ENCODE assay signal across 11 mouse cellular contexts in the genomic region with DNA sequence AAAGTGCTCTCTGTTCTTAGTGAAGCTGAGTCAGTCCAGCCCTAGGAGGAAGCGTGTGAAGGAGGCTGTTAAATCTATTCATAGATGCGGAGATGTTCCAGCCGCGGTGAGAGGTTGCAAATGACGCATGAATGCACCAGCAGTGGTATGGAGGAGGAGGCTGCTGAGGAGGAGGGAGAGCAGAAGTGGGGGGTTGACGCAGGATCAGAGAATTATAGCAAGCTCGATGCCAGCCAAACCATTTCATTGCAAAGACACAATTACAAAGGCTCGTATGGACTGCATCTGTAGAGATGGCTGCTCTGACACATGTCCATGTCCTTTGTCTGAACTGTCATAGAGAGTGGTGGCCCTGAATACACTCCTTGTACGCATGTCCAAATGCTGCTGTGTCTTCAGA.
DNase-seq lines count a peak whose midpoint lies in the region; ATAC-seq and TF ChIP-seq lines count a peak whose summit lies in the region.
"Had no signal": no experiment of that assay in that cellular context is flagged by ENCODE, and none has a peak within 500 bp of the region (broad histone marks: within the 10 kb centered on the region; RNA-seq: fewer than 3 reads in every experiment).

No protein-coding gene starts in this region.

- H3K4me3 ChIP-seq in hindbrain, embryonic 11.5 days (ENCODE audit: low read depth, low read length) = no peak overlapping the region
- H3K4me3 ChIP-seq in hindbrain, embryonic 13.5 days = no peak overlapping the region
- no peak overlapping the region for H3K4me3 ChIP-seq in midbrain, embryonic 14.5 days (replicated peaks; ENCODE audit: low read depth, low read length)
- H3K4me3 ChIP-seq: heart, embryonic 15.5 days; myocyte had no signal

- TF ChIP-seq POLR2A in brain, embryonic 14.5 days (IDR thresholded peaks at IDR 0.05; ENCODE audit: borderline replicate concordance, extremely low read depth, insufficient read depth, insufficient read length, poor library complexity, severe bottlenecking) = no peak

- no peak overlapping the region for H3K27ac ChIP-seq in hindbrain, embryonic 11.5 days (ENCODE audit: low read depth, low read length)
- no peak overlapping the region for H3K27ac ChIP-seq in hindbrain, embryonic 13.5 days
- H3K27ac ChIP-seq in midbrain, embryonic 14.5 days (replicated peaks; ENCODE audit: low read depth, low read length) = peak overlapping the region; percentile 63; the same call in 1 of the 2 replicates

- H3K36me3 ChIP-seq in hindbrain, embryonic 11.5 days (ENCODE audit: control insufficient read depth, insufficient read depth, low read length) = no peaks in the 10 kb centered on the region
- no peaks in the 10 kb centered on the region for H3K36me3 ChIP-seq in hindbrain, embryonic 13.5 days
- H3K36me3 ChIP-seq in midbrain, embryonic 14.5 days (ENCODE audit: control insufficient read depth, insufficient read depth, low read length) = no peaks in the 10 kb centered on the region
- H3K36me3 ChIP-seq: heart, embryonic 15.5 days had no signal

- no peaks in the 10 kb centered on the region for H3K27me3 ChIP-seq in hindbrain, embryonic 11.5 days (ENCODE audit: control insufficient read depth, insufficient read depth, low read length)
- no peaks in the 10 kb centered on the region for H3K27me3 ChIP-seq in hindbrain, embryonic 13.5 days
- H3K27me3 ChIP-seq in midbrain, embryonic 14.5 days (ENCODE audit: control insufficient read depth, insufficient read depth, low read length) = no peaks in the 10 kb centered on the region
- H3K27me3 ChIP-seq: heart, embryonic 15.5 days had no signal

- H3K9ac ChIP-seq in hindbrain, embryonic 11.5 days (ENCODE audit: low read depth, low read length) = no peak overlapping the region
- H3K9ac ChIP-seq in hindbrain, embryonic 13.5 days = no peak overlapping the region
- no peak overlapping the region for H3K9ac ChIP-seq in midbrain, embryonic 14.5 days (replicated peaks; ENCODE audit: low read length)
- H3K9ac ChIP-seq: heart, embryonic 15.5 days; lung, embryonic 14.5 days had no signal

- 64% methylated on average over 9 of the region's 9 CpGs for WGBS in hindbrain, embryonic 11.5 days
- WGBS in hindbrain, embryonic 13.5 days = 46% methylated on average over 9 of the region's 9 CpGs
- whole genome bisulfite sequencing in midbrain, embryonic 14.5 days = 33% methylated on average over 9 of the region's 9 CpGs

- no peak overlapping the region for H3K4me2 ChIP-seq in hindbrain, embryonic 11.5 days (replicated peaks; ENCODE audit: low read depth, low read length)
- no peak overlapping the region for H3K4me2 ChIP-seq in hindbrain, embryonic 13.5 days
- no peak overlapping the region for H3K4me2 ChIP-seq in midbrain, embryonic 14.5 days (ENCODE audit: low read length)
- H3K4me2 ChIP-seq: lung, embryonic 14.5 days had no signal

- TF ChIP-seq CTCF in brain, embryonic 14.5 days (IDR thresholded peaks at IDR 0.05; ENCODE audit: borderline replicate concordance, extremely low read depth, insufficient read depth, insufficient read length) = no peak

- 0 out of 2 replicates have a peak, but pooled peaks have one; percentile 30 for ATAC-seq in hindbrain, embryonic 11.5 days (ENCODE audit: low FRiP score)
- no peak for ATAC-seq in hindbrain, embryonic 13.5 days (ENCODE audit: low FRiP score)
- ATAC-seq in midbrain, embryonic 14.5 days (ENCODE audit: low FRiP score, low TSS enrichment) = no peak

- H3K4me1 ChIP-seq in hindbrain, embryonic 11.5 days (replicated peaks; ENCODE audit: control insufficient read depth, insufficient read depth, low read length) = no peaks in the 10 kb centered on the region
- H3K4me1 ChIP-seq in hindbrain, embryonic 13.5 days (replicated peaks) = peaks cover 9% of the 10 kb centered on the region; the same call in 1 of the 2 replicates
- peaks cover 4% of the 10 kb centered on the region; the same call in 1 of the 2 replicates for H3K4me1 ChIP-seq in midbrain, embryonic 14.5 days (ENCODE audit: control insufficient read depth, insufficient read depth, low read length)

- H3K9me3 ChIP-seq in hindbrain, embryonic 11.5 days (ENCODE audit: control insufficient read depth, low read length) = no peaks in the 10 kb centered on the region
- H3K9me3 ChIP-seq in hindbrain, embryonic 13.5 days = no peaks in the 10 kb centered on the region
- H3K9me3 ChIP-seq in midbrain, embryonic 14.5 days (ENCODE audit: control insufficient read depth, low read length) = no peaks in the 10 kb centered on the region
- H3K9me3 ChIP-seq: heart, embryonic 15.5 days had no signal

- peak; percentile 9 for DNase-seq in hindbrain, embryonic 11.5 days (ENCODE audit: low spot score)
- DNase-seq in brain, embryonic 14.5 days (ENCODE audit: low read depth) = peak; percentile 66
- peak; percentile 79 to 87 for DNase-seq in layer of hippocampus, adult 18-20 months (ENCODE audit: low spot score in 2 of 2)
- peak; percentile 53 for DNase-seq in midbrain, embryonic 14.5 days
- DNase-seq in cerebellum, postnatal 14 days = no peak
- DNase-seq in cerebellum, postnatal 25 days = no peak
- DNase-seq in urinary bladder, adult 18-20 months (ENCODE audit: low spot score in 2 of 2) = no peak
- DNase-seq: lung, embryonic 14.5 days had no signal

Comparison
In these comparisons a context has a peak if more than half of its experiments do, and no peak if none do; other contexts are left out.
1. DNase-seq: peak in hindbrain, embryonic 11.5 days (single experiment), brain, embryonic 14.5 days (single experiment), layer of hippocampus, adult 18-20 months (2 of 2) and midbrain, embryonic 14.5 days (single experiment); none in cerebellum, postnatal 14 days (0 of 2), cerebellum, postnatal 25 days (0 of 2) and urinary bladder, adult 18-20 months (0 of 2).